Comparison of ENCODE assay signal across 19 mouse cellular contexts in genomic region chr13:99577686-99578085, GRCm38 (mm10).
A peak's percentile ranks its signal among the peaks of the same experiment; 100 is the strongest.
DNase-seq lines count a peak whose midpoint lies in the region; ATAC-seq lines count a peak whose summit lies in the region.
"Had no signal": no experiment of that assay in that cellular context is flagged by ENCODE, and none has a peak within 500 bp of the region (broad histone marks: within the 10 kb centered on the region; RNA-seq: fewer than 3 reads in every experiment).

No protein-coding gene starts in this region.

- DNase-seq in forebrain, embryonic 14.5 days (ENCODE audit: low spot score) = peak; percentile 68
- DNase-seq in forebrain, embryonic 10.5 days (ENCODE audit: extremely low spot score, low spot score) = no peak
- DNase-seq in left cerebral cortex, postnatal 14 days (ENCODE audit: low spot score in 2 of 2) = peak; percentile 31 to 42
- DNase-seq in left cerebral cortex, adult 11 months (ENCODE audit: low spot score) = no peak
- peak; percentile 45 for DNase-seq in right cerebral cortex, postnatal 14 days
- no peak for DNase-seq in right cerebral cortex, adult 2 months (ENCODE audit: low spot score in 2 of 2)
- DNase-seq in embryo, embryonic 9.5 days (ENCODE audit: extremely low spot score) = no peak
- DNase-seq: cerebellum, adult 9-10 months; heart, postnatal 14 days; layer of hippocampus, postnatal 36 days; thymus, adult 18-20 months had no signal

- H3K4me3 ChIP-seq in forebrain, embryonic 14.5 days (ENCODE audit: low read depth, low read length) = no peak overlapping the region
- no peak overlapping the region for H3K4me3 ChIP-seq in forebrain, embryonic 10.5 days
- H3K4me3 ChIP-seq: hindbrain, embryonic 15.5 days; limb, embryonic 12.5 days; neural tube, embryonic 13.5 days had no signal

- H3K27ac ChIP-seq in forebrain, embryonic 14.5 days (ENCODE audit: low read depth, low read length) = no peak overlapping the region
- no peak overlapping the region for H3K27ac ChIP-seq in forebrain, embryonic 10.5 days
- H3K27ac ChIP-seq: hindbrain, embryonic 15.5 days; kidney, postnatal 0 days; limb, embryonic 12.5 days; liver, embryonic 14.5 days; neural tube, embryonic 13.5 days had no signal

- intact Hi-C loops in left cerebral cortex, postnatal 14 days (cut with DNase I) = no loop called here

- no peaks in the 10 kb centered on the region for H3K36me3 ChIP-seq in forebrain, embryonic 14.5 days (ENCODE audit: control insufficient read depth, insufficient read depth, low read length)
- H3K36me3 ChIP-seq in forebrain, embryonic 10.5 days (replicated peaks) = no peaks in the 10 kb centered on the region
- H3K36me3 ChIP-seq: hindbrain, embryonic 15.5 days; limb, embryonic 12.5 days; neural tube, embryonic 13.5 days had no signal

- H3K4me1 ChIP-seq in forebrain, embryonic 14.5 days (ENCODE audit: control insufficient read depth, insufficient read depth, low read length) = no peaks in the 10 kb centered on the region
- H3K4me1 ChIP-seq in forebrain, embryonic 10.5 days = peaks cover 12% of the 10 kb centered on the region; the same call in 1 of the 2 replicates

- no peaks in the 10 kb centered on the region for H3K9me3 ChIP-seq in forebrain, embryonic 14.5 days (replicated peaks; ENCODE audit: control insufficient read depth, low read length)
- H3K9me3 ChIP-seq in forebrain, embryonic 10.5 days = peaks cover 3% of the 10 kb centered on the region; the same call in 1 of the 2 replicates
- H3K9me3 ChIP-seq: hindbrain, embryonic 15.5 days; limb, embryonic 12.5 days had no signal

- no peaks in the 10 kb centered on the region for H3K27me3 ChIP-seq in forebrain, embryonic 14.5 days (replicated peaks; ENCODE audit: control insufficient read depth, insufficient read depth, low read length)
- H3K27me3 ChIP-seq in forebrain, embryonic 10.5 days (ENCODE audit: poor library complexity, severe bottlenecking) = no peaks in the 10 kb centered on the region
- H3K27me3 ChIP-seq: hindbrain, embryonic 15.5 days; limb, embryonic 12.5 days; neural tube, embryonic 13.5 days had no signal

- no peak overlapping the region for H3K9ac ChIP-seq in forebrain, embryonic 14.5 days (ENCODE audit: low read length)
- H3K9ac ChIP-seq: hindbrain, embryonic 15.5 days; limb, embryonic 12.5 days; liver, embryonic 14.5 days; neural tube, embryonic 13.5 days had no signal

- WGBS in forebrain, embryonic 14.5 days = 47% methylated on average over 4 of the region's 4 CpGs
- WGBS in forebrain, embryonic 10.5 days = 88% methylated on average over 4 of the region's 4 CpGs

- ATAC-seq in forebrain, embryonic 14.5 days = 0 out of 2 replicates have a peak, but pooled peaks have one; percentile 15
- ATAC-seq: intestine, postnatal 0 days; lung, postnatal 0 days had no signal

- H3K4me2 ChIP-seq in forebrain, embryonic 14.5 days (ENCODE audit: low read length) = no peak overlapping the region
- H3K4me2 ChIP-seq: heart, embryonic 11.5 days; hindbrain, embryonic 15.5 days; limb, embryonic 12.5 days; neural tube, embryonic 13.5 days had no signal

Comparison
In these comparisons a context has a peak if more than half of its experiments do, and no peak if none do; other contexts are left out.
1. DNase-seq: peak in forebrain, embryonic 14.5 days (single experiment), left cerebral cortex, postnatal 14 days (2 of 2) and right cerebral cortex, postnatal 14 days (single experiment); none in forebrain, embryonic 10.5 days (single experiment), left cerebral cortex, adult 11 months (single experiment), right cerebral cortex, adult 2 months (0 of 2) and embryo, embryonic 9.5 days (single experiment).